Mouse (Mus musculus) small intestine, adult 2 months (tissue): ENCODE measurements around the gene Polg.

Source experiments
- CTCF ChIP-seq: fragments of 200-500 bp; IDR thresholded peaks from 2 replicates; pipeline ENCODE4 v1.5.1; 2012; ENCODE audit warnings: low read depth, mild to moderate bottlenecking, control low read depth, inconsistent platforms, low read length, moderate library complexity, mixed read lengths; ENCODE audit not compliant: insufficient replicate concordance, insufficient read length; ENCODE audit errors: extremely low read depth
- POLR2A ChIP-seq: fragments of 200-500 bp; IDR thresholded peaks from 2 replicates; pipeline ENCODE4 v1.6.1; 2012; ENCODE audit warnings: low read depth, mild to moderate bottlenecking, control low read depth, inconsistent platforms, low read length, moderate library complexity

- TF ChIP-seq CTCF: no peak
- no peak for TF ChIP-seq POLR2A
Measured at GRCm38 (mm10) chr7:79509235-79509607, 43.1 kb upstream of the Polg start.
